Mouse (Mus musculus) retina, postnatal 7 days (tissue): ENCODE data around the gene Sema4d.

Source experiments
- DNase-seq: peaks from one replicate; pipeline ENCODE4 v3.0.0-alpha.2; 2012; ENCODE audit warnings: low read depth, low spot score

Sema4d gene

DNA sequence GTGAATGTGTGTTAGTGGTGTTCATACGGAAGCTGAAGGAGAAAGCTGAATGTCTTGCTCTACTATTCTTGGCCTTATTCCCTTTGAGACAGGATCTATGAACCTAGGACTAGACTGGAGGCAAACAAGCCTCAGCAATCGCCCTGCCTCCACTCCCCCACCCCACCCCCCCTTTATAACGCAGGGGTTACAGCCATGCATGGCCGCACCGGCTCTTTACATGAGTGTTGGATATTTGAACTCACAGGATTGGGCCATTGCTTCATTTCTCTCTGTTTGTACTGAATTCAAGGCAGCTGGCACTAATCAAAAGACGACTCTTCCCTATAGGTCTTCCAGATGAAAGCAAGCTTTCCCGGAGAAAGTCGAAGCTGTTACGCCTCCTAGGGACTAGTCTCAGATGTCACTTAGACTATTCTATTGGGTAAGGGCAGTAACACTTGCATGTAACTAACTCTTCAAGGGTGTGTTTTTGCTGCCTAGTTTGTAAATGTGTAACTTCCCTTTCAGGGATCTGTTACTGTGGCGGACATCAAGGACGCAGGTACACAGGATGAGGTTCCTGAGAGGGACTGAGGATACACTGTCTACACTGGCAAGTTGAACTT lies 151.3 kb downstream of the Sema4d start:
- DNase-seq = no peak

DNA sequence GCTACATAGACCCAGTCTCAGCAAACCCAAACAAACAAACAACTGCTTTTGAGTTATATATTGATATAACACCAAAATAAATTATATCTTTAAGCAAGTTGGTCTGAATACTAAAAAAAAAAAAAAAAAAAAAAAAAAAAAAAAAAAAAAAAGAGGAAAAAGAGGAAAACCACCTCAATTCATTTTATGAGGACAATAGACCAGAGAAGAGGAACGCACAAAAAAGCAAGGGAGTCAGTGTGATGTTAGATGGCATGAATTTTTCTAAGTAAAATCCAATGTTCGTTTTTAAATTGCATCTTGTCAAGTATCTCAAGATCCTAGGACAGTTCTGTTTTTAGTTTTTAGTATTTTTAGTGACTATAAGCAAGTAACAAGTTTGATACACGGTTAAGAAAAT lies 152.1 kb downstream of the Sema4d start:
- no peak for DNase-seq

DNA sequence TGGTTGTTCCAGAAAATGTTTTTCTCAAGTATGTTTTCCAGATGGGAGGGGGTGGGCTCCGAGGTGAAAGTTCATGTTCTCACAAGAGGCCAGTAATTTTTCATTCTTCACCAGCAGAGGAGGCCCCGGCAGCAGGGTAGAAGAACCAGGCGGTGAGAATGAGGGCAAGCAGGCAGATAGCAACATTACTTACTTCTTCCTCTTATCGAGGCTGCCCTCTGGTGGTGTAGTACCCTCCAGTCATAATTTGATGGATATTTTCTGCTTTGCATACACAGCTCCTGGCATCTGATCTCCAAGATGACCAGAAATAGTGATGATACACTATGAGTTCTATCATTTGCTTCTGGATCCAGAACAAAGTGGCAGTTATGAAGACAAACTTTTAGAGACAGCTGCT lies 154.6 kb downstream of the Sema4d start:
- DNase-seq = no peak
